Mouse (Mus musculus) urinary bladder, postnatal 4 days (tissue): ENCODE measurements around the gene Chit1.
A peak's percentile ranks its signal among the peaks of the same experiment; 100 is the strongest.

Source experiments
- DNase-seq, 2 experiments: peaks; one replicate each; pipeline ENCODE4 v3.0.0; 2021 to 2022; ENCODE audit warnings: low spot score in 2 of 2

Chit1 gene

DNA sequence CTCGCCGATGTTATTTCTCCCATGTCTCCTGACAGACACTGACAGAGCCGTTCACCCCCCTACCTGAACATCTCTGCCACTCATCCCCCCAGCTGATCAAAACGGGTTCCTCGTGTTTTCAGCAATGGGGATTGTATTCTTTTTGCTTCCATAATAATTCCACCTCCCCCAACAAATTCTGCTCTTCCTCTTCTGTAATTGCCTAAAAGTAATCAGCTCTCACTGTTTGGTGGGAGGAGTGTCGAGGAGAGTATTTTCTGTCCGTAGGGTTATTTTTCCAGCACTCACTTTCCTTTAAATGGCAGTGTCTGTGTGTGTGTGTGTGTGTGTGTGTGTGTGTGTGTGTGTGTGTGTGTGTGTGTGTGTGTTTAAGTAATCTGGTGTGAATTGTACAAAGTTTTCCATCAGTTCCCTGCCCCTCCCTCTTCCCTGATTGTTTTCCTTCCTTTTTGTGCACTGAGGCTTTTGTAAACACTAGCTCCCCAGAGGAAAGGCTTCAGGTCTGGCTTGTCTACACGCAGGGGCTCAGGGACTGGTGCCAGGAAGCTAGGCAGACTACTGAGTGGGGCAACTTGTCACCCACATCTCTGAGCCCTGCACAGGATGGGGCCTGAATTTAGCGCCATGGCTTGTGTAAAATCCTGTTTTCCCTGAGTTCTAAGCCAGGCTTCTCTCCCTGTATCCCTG is 31.4 kb upstream of the Chit1 start:
- no peak for DNase-seq

DNA sequence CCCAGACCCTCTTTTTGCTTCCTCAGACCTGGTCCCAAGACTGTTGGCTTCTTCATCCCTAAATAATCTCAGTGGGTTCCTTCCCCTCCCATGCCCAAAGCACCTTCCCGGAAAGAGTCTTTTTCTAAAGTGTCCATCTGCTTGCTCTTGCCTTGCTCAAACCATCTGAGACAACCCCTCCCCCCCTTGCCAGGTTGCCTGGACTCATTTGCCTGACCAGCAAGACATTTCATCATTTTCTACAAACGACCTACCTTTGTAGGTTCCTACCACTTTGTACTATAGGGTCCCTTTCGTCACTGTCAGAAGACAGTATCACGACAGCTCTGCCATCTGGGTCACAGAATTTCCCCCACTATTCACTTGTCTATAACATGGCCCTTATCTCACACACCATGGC is 30.6 kb upstream of the Chit1 start:
- no peak for DNase-seq

DNA sequence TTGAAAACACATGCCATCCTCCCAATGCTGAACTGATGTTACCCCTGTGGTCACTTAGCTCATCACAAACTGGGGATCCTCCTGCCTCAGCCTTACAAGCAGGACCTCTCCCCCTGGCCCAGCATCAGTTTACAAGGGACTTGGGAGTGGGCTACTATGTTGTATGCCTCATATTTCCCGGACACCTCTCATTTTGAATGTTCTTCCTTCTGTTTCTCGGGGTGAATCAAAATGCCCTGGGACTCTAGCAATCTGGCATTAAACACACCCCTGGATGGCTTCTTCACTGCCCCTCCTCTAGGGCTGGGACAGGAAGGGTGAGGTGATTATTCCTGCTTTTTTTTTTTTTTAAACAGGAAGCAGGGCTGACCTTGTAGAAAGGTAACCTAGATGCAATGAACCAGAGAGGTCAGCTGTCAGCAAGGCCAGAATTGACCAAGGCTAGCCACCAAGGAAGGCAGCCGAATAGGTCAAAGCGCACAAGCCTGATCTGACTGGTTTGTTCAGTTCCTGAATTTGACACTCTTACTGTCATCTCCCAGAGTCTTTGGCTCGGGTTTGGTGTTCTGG is 30.1 kb upstream of the Chit1 start:
- DNase-seq, result no peak

DNA sequence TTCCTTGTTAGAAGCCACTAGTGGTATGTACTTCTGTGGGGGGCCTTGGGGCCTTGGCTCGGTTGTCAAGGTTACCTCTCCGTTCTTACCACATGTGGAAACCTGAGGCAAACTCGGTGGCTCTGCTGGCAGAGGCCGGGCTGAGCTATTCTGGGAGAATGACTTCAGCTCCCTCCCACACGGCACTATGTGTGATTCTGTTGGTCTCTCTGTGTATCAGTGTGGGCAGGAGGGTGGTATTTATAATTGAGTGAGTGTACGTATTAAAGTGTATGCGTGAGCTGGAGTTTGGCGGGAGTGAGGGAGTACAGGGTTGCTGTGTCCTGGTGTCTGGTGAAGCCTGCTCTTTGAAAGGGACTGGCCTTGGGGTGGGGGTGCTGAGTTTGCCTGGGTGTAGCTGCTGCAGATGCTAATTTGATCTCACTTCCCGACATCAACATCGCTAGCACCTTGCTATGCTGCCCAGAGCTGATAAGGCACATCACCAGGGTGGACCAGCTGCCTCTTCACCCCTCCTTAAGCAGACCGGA is 28.0 kb upstream of the Chit1 start:
- no peak for DNase-seq

DNA sequence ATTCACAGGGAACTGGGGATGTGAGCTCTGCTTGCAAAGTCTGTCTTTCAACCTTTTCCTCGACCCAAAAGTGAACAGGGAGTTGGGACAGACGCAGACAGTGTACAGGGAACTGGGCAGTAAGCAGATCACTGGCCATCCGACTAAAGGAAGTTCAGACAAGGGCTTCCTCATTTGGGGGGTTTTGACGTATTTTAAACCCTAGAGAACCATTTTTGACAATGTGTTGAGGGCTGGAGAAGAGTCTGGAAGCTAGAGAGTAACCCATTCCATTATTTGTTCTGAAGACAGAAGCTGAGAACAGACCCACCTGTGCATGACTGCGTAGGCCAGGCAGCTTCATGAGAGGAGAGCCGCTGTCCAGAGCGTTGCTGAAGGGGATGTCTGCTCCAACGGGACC is 27.4 kb upstream of the Chit1 start:
- DNase-seq, result no peak

DNA sequence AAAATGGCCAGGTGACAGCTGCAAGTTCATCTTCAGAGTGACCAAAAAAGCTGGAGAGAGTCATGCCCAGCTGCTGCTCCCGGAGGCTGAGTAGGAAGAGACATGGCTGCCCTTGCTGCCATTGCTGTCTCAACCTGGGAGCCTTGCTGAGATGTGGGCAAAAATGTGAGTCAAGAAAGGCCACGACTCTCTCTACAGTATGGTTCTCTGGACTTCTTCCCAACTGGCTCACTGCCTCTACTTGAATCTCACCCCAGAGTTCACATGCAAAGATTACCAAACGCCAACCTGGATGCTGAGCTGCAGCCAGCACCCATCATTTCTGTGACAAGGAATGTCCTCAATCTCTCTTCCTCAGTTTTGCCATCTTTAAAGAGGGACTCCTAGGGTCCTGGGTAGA is 26.9 kb upstream of the Chit1 start:
- no peak for DNase-seq

DNA sequence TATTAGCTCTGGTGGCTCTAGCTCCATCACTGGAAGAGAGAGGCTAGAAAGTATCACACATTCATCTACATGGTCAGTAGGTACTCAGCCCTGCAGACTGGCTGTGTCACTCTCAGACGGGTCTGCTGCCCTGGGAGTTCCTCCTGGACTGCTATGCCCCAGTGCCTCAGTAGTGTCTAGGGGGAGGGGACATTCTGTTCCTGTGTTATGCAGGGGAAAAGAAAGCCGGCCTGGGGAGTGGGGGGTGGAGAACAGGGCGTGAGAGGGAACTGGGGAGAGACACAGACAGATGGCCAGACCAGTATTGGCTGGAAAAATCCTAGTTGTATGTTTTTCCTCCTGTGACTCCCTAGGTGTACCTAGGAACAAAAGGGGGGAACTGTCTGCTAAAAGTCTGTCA is 25.0 kb upstream of the Chit1 start:
- DNase-seq, result no peak

DNA sequence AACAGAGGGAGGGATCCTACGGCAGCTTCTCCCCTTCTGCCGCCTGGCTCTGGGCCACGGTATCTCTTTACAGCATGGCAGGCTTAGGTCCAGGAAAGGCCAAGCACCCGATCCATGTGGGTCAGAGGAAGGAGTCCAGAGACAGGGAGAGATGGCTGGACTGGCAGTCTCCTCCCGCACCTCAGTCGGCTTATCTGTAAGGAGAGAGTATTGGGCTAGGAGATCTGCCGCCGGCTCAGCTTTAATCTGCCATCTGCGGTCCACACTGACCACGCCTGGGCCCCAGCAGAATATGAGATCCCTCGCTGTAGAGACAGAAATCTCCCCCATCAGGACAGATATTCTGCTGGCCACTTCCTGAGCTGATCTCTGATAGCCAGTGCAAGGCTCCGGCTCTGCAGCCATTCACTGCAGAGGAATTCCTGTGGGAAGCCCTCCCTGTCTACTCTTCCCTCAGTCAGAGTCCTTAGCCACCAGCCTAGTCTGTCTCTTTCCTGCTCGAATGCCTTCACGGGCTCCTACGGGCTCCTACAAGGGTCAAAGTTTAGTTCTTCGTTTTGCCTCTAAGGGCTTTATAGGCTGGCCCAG is 24.1 kb upstream of the Chit1 start:
- DNase-seq, result no peak

DNA sequence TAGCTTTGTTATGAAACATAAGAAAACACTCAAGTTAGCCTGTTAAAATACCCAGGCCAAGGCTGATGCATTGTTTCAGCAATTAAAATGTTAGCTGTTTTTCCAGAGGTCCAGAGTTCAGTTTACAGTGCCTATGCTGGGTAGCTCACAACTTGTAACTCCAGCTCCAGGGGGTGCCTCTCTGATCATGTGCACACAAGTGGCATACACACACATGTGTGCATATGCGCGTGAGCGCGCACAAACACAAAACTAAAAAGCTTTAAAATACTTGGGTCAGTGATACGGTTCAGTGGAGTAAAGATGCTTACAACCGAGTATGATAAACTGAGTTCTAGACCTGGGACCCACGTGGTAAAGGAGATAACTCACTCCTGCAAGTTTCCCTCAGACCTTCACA is 22.0 kb upstream of the Chit1 start:
- no peak for DNase-seq

DNA sequence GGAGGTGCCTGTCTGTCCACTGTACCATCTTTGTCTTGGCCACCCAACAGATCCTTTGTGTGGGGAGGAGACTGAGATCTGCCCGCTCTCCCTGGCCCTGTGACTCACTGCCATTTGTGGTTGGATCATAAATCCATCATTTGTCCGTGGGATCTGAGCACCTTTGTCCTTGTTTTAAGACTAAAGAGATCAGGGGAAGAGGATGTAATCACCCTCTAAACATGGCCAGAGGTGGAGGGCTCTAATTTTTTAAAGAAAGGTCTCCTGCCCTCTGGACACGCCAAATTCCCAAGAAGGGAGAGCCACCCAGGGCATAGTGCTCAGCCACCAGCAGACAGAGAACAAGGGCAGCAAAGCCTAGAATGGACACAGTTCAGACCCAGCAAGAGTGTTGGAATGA is 19.2 kb upstream of the Chit1 start:
- DNase-seq, result no peak

DNA sequence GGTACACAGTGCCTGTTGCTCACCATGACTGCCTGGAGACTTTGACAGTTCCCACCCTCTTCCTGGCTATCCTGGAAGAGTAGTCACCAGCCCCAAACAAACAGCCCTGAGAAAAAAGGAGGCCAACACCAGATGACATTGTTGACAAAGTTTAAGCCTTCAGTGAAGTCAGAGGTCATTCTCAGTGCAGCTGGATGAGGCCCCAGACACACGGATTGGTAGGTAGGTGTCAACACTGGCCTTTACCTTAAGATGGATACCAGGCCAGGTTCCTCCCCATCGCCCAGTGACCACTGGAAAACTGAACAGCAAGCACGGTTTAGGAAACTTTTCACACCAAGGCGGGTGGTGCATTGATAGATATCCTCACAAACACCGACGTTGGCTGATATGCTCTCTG is 18.7 kb upstream of the Chit1 start:
- no peak for DNase-seq

DNA sequence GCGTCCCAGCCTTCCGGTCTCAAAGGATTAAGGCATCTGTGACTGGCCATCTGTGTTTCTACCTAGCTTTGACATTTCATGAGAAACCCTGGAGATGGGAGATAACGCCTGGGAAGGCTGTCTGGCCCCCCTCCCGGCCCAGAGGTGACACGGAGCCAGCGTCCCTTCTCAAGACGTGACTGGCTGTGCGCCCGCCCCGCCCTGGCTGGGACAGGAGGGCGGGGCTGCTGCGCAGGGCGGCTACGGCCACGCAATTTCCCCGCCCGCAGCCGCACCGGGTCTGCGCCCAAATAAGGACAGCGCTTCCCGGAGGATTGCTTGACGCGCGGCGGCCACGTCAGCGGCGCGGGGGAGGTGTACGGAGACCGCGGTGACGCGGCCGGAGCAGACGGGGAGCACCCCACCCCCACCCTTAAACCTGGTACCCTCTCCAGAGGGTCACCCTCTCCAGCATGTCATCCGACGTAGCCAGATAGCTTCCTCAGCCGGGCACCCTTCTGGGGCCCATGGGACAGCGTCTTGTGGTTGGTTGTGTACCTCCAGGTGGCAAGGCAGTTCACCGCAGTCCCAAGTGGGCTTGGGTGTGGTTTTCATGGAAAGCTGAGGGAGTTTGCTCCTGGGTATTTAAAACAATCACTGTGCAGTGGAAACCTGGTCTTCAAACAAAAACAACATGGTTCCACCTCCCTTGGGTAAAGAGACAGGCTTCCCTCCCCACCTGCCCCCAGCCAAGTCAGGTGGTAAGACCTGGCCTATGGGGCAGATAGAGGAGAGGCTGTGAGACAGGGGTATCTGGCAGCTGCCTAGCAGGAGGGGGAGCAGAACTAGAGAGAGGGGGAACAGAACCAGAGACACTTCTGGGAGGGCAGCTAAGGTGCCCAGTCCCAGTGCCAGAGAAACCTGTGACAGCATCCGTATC is 17.9 kb upstream of the Chit1 start:
- peak; percentile 91 to 93 for DNase-seq

DNA sequence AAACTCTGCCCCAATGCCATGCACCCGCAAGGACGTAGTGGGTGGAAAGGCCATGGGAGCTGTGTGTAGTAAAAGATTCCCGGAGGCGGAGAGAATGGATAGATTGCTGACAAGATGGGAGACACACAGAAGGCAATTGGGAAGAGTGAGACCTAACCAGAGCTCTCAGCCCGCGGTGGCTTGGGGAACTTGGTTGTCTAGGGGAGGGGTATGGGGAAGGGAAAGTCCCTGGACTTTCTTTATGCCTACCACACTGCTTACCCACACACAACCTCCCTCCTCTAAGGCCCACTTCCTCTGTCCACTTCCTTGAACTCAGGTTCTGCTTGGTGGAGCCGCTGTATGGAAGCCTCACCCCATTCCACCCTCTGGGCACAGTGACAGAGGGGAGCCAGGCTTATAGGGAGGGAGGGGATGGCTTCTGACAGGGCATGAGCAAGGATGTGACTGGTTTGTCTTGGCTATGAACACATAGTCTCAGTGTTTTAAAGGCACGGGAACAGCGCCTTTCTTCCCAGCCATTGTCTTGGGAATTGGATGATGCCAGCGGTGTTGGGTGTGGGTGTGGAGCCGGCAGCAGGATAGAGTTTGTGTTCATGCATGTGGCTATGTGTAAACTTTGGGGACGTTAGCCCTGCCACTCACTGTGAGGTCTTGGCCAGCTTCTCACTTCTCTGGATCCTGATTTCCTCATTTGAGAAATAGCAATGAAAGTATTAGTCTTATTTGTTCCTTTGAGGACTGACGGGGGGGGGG is 17.1 kb upstream of the Chit1 start:
- DNase-seq, result no peak

DNA sequence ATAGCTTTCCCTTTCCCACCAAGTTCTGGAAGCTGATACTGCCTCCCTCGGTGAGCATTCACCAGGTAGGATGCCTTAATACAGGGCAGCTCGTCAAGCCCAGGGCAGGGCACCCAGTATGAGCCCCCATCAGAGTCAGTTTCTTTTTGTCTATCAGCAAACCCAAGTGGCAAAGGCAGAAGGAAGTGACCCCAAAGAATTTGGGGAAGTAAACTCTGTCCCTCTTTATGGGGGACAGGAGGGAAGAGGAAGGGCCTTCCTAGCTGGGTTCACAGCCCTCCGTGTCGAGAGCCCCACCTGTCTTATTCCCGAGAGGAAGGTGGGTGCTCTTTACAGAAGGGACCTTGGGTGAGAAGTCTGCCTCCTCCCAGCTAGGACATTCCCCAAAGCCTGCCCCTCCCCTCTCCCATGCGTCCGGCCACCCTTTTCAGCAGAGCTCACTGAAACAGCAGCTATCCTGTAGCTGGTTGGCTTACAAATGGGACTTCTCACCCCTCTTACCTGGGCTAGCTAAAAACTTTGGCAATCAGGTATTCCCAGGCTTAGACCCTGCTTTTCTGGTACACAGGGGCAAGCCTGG is 15.9 kb upstream of the Chit1 start:
- DNase-seq, result no peak

DNA sequence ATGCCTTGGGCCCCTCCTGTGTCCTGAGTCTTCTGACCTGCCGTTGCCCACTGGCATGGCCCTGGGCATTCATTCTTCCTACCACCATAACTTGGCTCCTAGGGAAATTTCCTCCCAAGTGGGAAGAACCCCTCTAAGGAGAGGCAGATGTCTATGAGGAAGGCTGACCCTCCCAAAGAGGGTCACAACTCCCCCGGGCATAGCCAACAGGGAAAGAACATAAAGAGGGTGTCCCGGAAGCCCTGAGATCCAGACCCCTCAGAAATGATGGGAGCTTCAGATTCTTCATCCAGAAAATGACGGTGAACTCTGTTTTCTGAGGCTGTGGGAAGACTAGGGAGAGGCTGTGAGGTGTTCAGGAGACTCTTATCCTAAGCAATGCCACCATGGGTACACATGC is 15.3 kb upstream of the Chit1 start:
- DNase-seq, result no peak

DNA sequence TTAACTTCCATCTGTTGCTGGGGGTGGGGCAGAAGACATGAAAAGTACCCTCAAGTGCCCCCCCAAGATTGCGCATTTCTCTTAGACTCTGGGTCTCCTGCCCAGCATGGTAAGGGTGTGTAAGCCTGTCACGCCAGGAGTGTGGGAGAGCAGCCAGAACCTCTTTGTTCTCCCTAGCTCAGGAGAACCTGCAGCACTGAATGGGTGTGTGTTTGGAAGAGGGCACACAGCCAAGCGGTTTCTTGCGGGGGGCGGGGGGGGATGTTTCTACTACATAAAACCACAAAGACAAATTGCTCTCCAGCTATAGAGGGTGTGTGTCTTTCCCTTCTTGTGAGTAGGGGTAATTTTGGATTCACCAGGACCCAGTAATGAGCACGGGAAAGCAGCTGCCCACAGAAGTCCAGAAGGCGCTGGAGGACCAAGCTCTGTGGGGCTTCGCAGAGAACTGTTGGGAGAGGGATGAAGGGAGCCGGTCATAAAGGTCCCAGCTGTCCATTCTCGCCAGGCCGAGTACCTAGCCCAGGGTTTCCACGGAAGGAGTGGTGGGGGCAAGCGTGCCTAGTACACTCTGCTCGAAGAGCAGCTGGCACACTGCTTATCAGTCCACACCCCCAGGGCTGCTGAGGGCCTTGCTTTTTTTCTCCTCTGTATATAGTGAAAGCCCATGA is 14.6 kb upstream of the Chit1 start:
- no peak for DNase-seq

DNA sequence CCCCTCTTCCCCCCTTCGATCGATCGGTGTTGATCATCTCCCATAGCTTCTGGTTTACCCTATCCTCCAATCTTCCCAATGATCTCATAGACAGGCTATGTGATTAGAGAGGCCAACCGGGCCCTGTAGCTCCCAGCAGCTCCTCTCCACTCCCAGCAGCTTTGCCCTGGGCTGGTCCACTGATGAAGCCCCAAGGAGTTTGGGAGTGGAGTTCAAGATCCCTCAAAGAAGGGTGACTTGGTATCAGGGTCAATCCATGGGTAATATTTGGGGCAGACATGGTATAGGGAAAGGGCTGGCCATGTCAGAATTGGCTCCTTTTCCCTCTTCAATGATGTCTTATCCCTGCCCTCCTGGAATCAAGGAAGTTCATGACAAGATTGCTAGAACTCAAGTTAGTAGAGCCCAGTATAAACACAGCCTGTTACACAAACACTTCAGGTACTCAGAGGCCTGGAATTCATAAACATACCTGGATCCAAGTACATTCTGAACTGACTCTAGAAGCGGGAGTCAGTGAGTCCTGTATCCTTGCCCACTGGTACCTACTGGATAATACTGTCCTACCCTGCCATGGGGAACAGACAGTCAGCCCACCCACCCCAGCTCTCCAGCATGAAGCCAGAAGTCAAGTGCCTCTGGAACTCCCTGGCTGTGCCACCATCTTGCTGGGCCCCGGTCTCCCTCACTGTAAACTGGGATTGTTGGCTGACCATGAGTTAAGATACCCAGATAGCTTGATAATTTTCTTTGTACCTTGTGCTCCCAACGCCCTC is 13.8 kb upstream of the Chit1 start:
- no peak for DNase-seq

DNA sequence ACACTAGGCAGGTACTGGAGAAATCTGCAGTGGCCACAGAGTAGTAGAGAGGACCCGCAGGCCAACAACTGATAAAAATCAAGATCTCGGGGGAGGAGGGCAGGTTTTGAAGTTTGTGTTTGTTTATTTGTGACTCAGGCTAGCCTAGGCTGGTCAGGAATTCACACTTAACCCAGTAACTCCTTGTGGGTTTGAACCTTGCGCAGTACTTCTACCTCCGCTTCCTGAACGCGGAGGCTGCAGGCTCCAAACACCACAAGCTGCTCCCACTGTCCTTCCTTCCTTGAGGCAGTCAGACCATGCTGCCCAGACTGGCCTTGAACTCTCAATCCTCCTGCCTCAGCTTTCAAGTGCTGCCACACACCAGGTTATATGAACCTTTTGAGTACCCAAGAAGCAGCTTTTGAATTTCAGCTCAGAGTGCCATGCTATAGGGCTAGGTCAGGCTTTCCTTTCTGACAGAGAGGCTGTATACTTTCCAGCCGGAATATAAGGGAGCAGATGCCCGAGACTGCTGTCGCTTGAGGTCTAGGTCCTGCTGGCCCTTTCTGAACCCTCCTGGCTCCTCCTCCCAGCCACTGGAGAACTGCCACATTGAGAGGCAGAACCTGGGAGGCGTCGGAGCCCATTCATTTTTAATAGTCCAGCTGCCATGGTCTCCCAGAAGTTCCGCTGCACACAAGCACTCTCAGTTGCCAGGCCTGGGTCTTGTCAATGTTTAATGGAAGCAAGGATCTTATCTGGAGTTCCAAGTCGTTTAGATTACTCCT is 12.9 kb upstream of the Chit1 start:
- peak; percentile 64 to 72 for DNase-seq
